Mouse (Mus musculus): ENCODE data around the gene Vmn1r139.
"Not testable (repeated sequence)": the region's sequence is repeated elsewhere in the genome, so short reads cannot be mapped to it uniquely, and the experiment has no call there.

The Vmn1r139 gene

DNA sequence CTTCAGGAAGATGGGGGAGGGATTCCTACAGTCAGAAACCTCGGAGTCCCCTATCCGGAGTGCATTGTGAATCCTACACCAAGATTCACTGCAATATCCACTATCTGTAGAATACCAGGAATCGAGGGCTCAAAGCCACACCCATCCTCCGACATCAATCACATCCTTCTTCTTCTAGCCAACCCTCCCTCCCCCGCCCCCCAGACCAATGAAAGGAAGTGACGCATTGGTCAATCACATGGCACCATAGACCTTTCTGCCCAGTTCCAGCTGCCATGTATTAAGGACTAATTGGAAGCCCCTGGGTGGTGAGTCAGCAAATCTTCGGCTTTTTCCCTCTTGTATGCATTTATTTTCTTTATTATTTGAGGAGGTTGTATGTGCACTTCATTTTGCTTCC lies at the start of gene Vmn1r139:
Gene Vmn1r139 (plus strand): TSS at position 301 of the 400 bp plus-strand sequence.
- DNase-seq (ENCODE audit: low spot score) = not testable (repeated sequence)

DNA sequence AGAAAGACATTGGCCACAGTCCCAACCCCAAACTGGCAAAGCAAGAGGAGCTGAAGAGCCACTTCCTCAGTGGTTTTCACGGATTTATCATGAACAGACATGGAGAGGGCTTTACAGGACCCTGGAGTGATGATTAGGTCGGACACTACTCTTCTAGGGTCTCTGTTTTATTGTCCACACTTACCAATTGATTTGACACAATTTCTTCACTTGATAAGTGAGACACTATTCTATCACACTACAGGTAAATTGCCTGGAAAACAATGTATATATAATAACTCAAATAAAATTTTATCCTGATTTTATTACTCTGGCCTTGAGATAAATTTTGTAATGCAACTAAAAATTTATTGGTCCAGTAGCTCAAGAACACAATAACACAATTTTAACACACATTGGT lies 40.1 kb upstream of the Vmn1r139 start, which contains the start of gene Vmn1r138:
Gene Vmn1r138 (minus strand): TSS at position 101 of the 400 bp plus-strand sequence.
- DNase-seq (ENCODE audit: low spot score) = not testable (repeated sequence)

DNA sequence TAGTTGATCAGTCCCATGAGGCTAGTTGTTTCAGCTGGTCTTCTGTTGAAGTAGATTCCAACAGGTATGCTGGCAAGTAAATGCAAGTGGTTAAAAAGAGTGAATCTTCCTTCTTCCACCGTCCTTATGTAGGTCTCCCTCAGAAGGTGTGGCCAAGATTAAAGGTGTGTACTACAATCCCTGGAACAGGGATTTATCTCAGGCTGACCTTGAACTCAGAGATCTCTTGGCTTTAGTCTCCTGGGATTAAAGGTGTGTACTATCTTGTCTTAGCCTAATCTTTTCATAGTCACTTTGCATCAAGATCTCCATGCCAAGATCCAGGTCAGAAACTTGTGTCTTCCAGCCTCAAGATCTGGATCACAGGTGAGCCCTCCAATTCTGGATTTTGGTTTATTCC lies 12.7 kb upstream of the Vmn1r139 start, which contains the start of gene Gm6176:
Gene Gm6176 (minus strand): TSS at position 101 of the 400 bp plus-strand sequence.
- DNase-seq (ENCODE audit: low spot score) = not testable (repeated sequence)

DNA sequence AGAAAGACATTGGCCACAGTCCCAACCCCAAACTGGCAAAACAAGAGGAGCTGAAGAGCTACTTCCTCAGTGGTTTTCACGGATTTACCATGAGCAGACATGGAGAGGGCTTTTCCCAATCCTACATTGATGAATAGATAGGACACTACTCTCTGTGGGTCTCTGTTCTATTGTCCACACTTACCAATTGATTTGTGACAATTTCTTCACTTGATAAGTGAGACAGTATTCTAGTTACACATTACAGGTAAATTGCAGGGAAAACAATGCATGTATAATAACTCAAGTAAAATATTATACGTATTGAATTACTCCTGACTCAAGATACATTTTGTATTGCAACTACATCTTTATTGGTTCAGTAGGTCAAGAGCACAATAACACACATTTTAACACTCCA lies 49.3 kb downstream of the Vmn1r139 start, which contains the start of gene Gm16451:
Gene Gm16451 (minus strand): TSS at position 101 of the 400 bp plus-strand sequence.
- DNase-seq (ENCODE audit: low spot score) = not testable (repeated sequence)

DNA sequence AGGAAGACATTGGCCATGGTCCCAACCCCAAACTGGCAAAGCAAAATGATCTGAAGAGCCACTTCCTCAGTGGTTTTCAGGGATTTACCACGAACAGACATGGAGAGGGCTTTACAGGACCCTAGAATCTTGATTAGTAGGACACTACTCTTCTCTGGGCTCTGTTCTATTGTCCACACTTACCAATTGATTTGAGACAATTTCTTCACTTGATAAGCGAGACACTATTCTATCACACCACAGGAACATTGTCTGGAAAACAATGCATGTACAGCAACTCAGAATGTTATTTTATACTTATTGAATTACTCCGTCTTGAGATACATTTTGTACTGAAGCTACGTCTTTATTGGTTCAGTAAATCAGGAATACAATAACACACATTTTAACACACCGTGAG lies 65.8 kb downstream of the Vmn1r139 start, which contains the start of gene Gm10666:
Gene Gm10666 (minus strand): TSS at position 101 of the 400 bp plus-strand sequence.
- DNase-seq (ENCODE audit: low spot score) = not testable (repeated sequence)
